Mouse (Mus musculus) frontal cortex, postnatal 36 days (tissue): Measurements from ENCODE around the gene Fank1.

ENCODE experiments used
- DNase-seq, 2 experiments: peaks; one replicate each; pipeline ENCODE4 v3.0.0; 2022; ENCODE audit warnings: low spot score in 2 of 2

Gene Fank1

GRCm38 (mm10) chr7:133768027-133768426 is 8.6 kb upstream of the Fank1 start:
- DNase-seq: no peak

DNA sequence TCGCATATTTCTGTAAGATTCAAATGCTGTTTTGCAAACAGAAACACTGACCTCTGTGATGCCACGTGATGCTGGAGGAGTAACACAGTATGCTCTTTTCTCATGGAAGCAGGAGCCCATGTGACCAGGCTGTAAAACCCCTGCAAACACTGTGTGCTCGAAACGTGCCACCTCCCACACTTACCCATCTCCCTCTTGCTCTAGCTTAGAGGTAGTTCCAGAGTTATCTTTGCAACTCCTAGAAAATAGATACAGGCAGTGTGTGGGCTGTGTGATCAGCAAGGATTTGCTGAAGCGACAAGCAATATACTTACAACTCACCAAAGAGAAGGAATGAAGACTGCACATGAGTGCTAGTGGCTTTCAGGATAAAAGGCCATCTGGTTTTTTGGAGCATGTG is 8.1 kb upstream of the Fank1 start:
- peak in 1 of 2 experiments; percentile 59 for DNase-seq

DNA sequence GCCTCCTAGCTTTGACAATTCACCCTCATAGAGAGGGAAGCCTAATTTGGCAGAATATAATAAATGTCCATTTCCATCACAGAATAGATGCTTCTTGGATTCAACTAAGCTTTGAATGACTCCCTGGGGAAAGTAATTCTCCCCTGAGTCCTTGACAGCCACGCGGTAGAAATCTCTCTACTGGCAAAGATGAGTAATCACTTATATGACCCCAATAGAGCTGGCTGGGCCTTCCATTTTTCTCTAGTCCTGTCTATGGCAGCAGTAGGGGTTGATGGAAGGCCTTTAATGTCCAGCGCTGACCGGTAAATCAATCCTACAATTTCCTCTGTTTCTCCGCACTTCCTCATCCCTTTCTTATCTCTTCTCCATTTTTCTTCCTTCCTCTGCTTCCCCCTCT is 1.5 kb upstream of the Fank1 start:
- no peak for DNase-seq

DNA sequence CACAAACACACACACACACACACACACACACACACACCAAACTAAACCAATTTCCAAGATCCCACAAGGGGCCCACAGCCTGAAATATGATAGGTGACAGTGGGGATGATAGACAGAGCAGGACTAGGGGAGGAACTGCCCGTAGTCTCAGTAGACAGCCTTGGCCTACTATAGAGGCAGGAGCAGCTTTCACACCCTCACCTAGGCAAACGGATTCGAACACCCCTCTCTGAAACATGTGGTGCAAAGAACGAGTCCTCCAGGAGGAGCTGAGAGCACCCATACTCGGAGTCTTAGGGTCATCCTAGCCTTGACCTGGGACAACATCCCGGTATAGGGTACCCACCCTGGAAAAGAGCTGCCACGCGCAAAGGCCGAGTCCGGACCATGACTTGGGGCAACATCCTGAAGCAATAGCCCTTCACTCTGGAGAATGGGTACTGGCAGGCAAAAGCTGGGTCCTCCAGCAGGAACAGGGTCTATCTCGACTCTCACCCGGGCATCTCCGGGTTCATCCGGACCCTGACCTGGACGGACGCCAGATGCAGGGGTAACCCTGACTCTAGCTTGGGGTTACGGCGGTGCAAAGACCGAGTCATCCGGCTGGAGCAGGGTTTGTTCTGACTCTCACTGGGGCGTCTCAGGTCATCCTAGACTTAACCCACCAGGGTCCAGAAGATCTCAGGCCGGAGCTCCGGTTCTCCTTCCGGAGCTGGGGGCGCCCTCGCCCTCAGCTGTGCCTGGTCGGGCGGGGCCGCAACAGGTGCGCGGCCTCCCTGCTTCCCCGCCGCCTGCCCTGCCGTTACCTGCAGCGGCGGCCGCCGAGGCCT is 650 bp upstream of the Fank1 start:
- no peak for DNase-seq

DNA sequence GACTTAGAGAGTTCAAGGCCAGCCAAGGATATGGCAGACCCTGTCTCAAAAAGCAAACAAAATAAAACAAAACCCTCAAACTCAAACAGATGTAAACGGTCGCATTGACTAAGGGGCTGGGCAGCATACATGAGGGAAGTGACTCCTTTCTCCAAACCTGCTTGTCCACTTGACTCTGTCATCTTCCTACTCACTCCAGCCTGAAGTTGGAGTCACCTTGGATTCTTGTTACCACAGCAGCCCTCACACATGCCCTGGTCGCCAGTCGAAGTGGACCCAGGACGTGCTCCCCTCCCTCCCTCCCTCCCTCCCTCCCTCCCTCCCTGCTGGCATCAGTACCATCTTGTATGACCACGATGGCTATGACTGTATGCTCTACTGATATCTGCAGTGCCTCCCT is 4.9 kb downstream of the Fank1 start:
- no peak for DNase-seq

DNA sequence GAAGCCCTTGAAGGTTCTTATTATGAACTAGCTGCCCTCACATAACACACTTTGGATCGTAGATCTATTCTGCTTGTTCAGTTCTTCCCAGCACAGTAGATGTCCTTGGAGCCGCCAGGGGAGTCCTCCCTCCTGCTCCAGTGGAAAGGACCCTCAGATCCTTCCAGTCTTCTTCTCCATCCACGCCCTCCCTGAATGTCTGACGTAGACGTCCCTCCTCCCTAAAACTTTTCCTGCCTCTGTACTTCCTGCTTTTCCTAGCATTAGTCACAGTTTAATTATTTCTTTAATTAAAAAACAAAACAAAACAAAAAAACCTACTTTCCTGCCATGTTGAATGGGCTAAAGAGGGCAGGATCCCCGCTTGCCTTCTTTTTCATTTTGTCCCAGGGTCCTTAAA is 5.3 kb downstream of the Fank1 start:
- DNase-seq: no peak

DNA sequence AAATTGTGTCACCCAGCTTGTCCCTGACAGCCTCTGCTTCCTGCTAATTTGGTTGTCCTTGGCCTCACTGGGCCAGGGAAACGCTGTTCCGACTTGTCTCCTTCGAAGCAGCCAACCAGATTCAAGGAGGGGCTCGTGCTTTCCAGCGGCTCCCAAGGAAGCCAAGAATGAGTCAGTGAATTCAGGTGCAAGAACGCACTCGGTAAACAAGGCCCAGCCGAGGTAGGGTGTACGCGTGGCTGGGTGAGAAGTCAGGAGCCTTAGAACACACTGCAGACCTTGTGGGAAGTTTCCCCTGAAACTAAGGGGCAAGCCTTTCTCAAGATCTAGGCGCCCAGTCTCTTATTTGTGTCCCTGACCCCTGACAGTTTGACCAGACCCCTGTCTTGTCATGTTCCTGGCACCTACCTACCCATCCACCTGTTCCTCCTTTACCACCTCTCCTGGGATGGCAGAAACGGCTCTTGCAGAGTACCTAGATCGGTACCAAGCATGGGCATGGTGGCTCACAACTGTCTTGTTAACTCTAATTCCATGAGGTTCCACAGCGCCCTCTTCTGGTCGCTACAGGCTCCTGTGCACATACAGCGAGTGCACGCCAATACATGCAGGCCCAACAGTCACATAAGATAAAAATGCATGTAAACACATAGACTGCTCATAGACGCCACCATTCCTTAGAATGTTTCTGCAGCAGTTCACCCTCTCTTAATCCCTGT is 6.2 kb downstream of the Fank1 start, which contains the start of gene Dhx32:
Dhx32 (minus strand) TSS at position 10 of the 719 bp plus-strand sequence.
- peak in 1 of 2 experiments; percentile 69 for DNase-seq

GRCm38 (mm10) chr7:133787571-133787970 is 10.9 kb downstream of the Fank1 start:
- no peak for DNase-seq

DNA sequence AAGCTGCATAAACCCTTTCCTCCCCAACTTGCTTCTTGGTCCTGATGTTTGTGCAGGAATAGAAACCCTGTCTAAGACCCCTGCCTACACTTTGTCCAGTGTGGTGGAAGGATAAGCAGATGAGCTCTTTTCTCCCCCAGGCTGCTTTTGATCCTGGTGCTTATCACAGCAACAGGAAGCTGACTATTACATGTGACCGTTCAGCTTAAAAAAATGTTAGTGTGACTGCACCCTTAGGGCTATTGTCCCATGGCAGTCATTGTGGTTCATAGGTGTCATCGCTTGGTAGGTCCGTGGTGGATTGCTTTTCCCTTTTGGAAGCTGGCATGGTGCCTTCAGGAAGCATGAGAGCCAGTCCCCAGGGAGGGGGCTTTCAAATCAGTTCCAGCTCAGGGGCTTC is 11.5 kb downstream of the Fank1 start:
- DNase-seq: no peak

DNA sequence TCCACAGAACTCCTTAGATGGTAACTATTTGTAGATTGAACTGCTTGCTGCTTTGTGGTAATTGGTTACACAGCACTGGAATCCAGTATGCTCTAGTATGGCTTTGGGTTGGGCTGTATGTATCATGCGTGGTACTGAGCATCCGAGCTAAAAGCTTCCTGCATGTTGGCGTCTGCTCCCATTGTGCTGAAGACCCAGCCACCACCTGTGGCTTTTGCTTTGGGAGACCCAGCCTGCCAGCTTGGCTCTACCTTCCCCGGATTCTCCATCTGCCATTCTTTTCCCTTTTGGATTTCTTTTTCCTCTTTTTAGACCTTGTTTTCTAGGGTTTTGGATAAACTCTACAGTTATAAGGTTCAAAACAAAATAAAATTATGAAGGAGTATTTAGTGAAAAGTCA is 13.5 kb downstream of the Fank1 start:
- no peak for DNase-seq

DNA sequence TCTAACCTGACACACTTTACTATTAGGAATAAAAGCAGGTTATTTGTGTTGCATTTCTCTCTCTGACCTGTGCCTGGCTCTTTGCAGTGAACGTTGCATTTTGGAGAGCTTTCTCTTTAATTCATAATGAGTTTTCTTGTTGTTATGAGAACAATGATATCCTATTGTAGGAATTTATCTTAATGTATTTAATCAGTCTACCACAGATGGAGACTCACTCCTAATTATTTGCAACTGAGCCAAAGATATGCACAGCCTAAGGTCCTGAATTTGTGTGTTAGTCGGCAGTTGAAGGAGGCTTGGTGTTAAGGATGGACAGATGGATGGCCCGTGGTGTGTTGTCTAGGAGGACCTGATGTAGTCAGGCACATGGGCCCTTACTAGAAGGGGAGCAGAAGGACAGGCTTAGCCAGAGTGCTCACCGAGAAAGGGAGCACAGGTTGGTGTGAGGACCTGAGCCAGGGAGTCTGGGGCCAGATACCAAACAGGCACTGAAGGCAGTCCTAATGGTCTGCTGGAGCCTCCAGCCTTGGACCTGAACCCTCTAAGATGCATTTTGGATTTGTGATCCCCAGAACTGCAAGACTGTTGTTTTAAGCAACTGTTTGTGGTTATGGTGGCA is 14.1 kb downstream of the Fank1 start:
- no peak for DNase-seq

- DNase-seq: no peak
Measured at GRCm38 (mm10) chr7:133792771-133793170, 16.1 kb downstream of the Fank1 start.

DNA sequence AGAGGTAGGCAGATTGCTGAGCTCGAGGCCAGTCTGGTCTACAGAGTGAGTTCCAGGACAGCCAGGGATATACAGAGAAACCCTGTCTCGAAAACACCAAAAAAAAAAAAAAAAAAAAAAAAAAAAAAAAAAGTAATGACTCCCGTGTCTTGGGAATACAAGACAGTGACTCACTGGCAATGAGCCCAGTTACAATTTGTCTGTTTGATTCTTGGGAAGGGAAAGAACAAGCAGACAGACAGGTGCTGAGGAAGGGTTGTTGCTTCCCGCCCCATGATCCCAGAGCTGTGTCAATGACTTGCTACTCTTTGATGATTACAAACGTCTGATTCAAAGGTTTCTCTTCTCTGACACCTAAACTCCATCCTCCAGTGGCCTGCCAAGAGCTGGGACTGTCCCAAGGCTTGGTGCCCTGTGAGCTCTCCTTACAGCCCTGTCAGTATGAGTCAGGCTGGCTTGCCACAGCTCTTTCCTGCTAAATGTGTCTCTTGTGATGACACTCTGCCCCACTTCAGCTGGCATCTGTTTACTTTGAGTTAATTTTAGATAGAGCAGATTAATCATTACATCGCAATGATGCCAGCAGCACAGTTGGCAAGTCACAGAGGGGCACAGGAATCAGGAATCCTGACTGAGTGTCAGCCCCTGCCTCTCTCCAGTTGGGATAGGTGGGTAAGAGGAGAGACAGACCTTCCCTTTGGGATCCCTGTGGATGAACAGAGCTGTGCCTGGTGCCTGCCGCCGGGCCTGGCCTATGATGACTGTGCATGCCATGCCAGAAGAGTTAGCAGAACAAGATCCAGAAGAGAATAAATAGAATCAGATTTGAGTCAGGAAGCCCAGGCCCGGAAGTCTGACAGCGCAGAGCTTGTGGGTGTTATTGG is 16.8 kb downstream of the Fank1 start:
- peak; percentile 35 to 50 for DNase-seq

DNA sequence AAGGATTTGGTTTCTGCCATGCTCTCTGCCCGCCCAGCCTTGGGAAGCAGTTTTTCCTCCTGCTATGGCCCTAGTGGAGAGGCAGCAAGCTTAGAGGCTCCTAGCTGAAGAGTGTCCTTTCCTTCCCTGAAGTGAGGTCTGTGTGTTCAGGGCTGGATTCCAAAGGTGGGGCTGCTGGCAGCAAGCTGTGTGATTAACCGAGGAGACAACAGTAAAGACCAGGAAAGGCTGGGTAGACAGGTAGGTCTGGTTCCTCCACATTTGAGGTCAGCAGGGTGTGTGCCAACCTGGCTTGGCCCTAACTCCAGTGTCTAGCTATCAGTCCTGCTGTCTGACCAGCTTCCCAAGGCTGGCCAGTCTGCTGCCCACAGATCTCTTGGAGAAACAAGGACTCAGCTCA is 18.1 kb downstream of the Fank1 start:
- DNase-seq: no peak

GRCm38 (mm10) chr7:133799928-133800327 is 23.3 kb downstream of the Fank1 start:
- no peak for DNase-seq

DNA sequence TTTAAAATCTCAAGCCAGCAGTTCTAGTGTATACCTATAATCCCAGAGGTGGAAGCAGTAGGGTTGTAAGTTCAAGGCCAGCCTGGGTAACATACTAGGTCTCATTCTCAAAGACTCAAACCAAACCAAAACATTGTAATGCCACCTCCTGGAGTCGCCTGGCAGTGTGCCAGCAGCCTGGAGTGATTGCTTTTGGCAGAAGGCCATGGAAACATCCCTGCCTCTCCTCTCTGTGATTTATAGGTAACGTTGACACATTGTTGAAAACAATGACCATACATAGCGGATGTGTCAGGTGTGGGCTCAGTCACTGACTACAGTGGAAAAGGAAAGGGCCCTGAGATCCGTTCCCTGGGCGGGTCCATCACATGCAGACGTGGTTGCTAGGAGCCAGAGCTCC is 25.2 kb downstream of the Fank1 start:
- DNase-seq: no peak

DNA sequence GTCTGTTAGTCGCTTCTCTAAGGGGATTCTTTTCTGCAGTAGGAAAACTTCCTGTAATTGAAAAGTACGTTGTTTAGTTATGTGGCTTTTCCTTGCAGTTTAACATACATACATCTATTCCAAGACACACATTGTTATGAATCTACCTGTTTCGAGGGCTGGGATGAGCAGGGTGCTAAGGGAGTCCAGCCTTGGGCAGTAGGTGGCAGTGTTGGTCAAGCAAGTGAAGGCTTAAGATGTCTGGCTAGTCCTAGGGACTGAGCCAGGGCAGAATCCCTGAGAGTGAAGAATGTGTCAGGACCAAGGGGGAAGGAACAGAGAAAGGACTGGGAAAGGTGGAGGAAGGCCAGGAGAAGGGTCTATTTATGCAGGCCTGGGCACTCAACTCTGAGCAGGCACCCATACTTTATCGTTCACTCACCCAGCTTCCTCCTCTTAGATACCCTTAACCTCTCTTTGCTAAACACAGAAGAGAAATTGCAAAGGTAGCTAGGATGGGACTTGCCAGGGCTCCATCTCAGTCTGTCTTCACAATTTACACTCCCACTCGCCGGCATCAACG is 29.0 kb downstream of the Fank1 start:
- peak; percentile 63 to 82 for DNase-seq

GRCm38 (mm10) chr7:133812927-133813326 is 36.3 kb downstream of the Fank1 start:
- DNase-seq: no peak

- DNase-seq: peak; percentile 5 to 11
Measured at GRCm38 (mm10) chr7:133813331-133813730, 36.7 kb downstream of the Fank1 start.

GRCm38 (mm10) chr7:133823751-133824150 is 47.1 kb downstream of the Fank1 start:
- no peak for DNase-seq

- DNase-seq: no peak
Measured at GRCm38 (mm10) chr7:133824579-133824978, 47.9 kb downstream of the Fank1 start.
